In the genomic region with DNA sequence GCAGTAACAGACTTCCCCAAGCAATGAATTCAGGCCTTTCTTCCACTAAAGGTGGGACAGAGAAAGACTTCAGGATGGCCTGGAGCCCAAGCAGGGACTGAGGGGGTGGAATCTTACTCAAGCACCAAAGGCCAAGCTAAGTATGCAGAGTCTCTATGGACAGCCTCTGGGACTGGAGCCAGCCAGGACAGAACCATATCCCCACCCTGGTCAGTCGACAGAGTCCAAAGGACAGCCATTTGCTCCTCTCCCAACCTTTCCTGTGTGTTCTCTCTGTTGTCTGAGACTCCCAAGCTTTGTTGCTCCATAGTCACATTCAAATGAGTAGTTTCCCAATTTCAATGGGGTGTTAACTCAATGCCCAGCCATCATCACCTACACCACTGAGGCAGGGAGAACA, we compare ENCODE assay signal across 11 mouse cellular contexts.
"Had no signal": no experiment of that assay in that cellular context is flagged by ENCODE, and none has a peak within 500 bp of the region (broad histone marks: within the 10 kb centered on the region; RNA-seq: fewer than 3 reads in every experiment).

No protein-coding gene starts in this region.

- H3K9ac ChIP-seq: limb, embryonic 13.5 days; midbrain, embryonic 12.5 days; neural tube, embryonic 13.5 days; stomach, embryonic 15.5 days had no signal

- H3K36me3 ChIP-seq: limb, embryonic 13.5 days; midbrain, embryonic 12.5 days; neural tube, embryonic 13.5 days; stomach, embryonic 15.5 days had no signal

- H3K27me3 ChIP-seq: limb, embryonic 13.5 days; midbrain, embryonic 12.5 days; neural tube, embryonic 13.5 days; stomach, embryonic 15.5 days had no signal

- H3K4me2 ChIP-seq: limb, embryonic 13.5 days; midbrain, embryonic 12.5 days; neural tube, embryonic 13.5 days; stomach, embryonic 15.5 days had no signal

- H3K9me3 ChIP-seq: limb, embryonic 13.5 days; midbrain, embryonic 12.5 days; neural tube, embryonic 13.5 days; stomach, embryonic 15.5 days had no signal

- DNase-seq: left cerebral cortex, postnatal 4 days; lung, adult 18-20 months; right cerebral cortex, postnatal 14 days; thymus, adult 2 months; thymus, postnatal 25 days had no signal

- ATAC-seq: intestine, embryonic 16.5 days; midbrain, embryonic 16.5 days had no signal

- H3K4me3 ChIP-seq: limb, embryonic 13.5 days; midbrain, embryonic 12.5 days; neural tube, embryonic 13.5 days; stomach, embryonic 15.5 days had no signal

- H3K4me1 ChIP-seq: midbrain, embryonic 12.5 days; neural tube, embryonic 13.5 days had no signal

- H3K27ac ChIP-seq: limb, embryonic 13.5 days; midbrain, embryonic 12.5 days; neural tube, embryonic 13.5 days; stomach, embryonic 15.5 days had no signal
